Mouse (Mus musculus) CH12.LX (cell line): ENCODE data around the gene Vmn1r211. TPM values are rescaled to one million over a fixed set of nuclear protein-coding genes. Genes with fewer than 3 reads are reported as not detected.
"Not testable (repeated sequence)": the region's sequence is repeated elsewhere in the genome, so short reads cannot be mapped to it uniquely, and the experiment has no call there.

Experiments used
- DNase-seq: peaks from one replicate; pipeline ENCODE4 v3.0.0-alpha.2; 2013; ENCODE audit errors: extremely low read depth
- H3K27ac ChIP-seq: 2 replicates; pipeline ENCODE4 v1.5.1; 2012; ENCODE audit warnings: low read depth, mild to moderate bottlenecking, control low read depth, moderate library complexity; ENCODE audit not compliant: insufficient read depth
- H3K27me3 ChIP-seq: replicated peaks from 2 replicates; pipeline ENCODE3; 2012; ENCODE audit warnings: inconsistent platforms
- H3K36me3 ChIP-seq, 2 experiments: replicated peaks in 1 of 2; 2 replicates each; pipeline versions ENCODE3 to v1.6.1; 2012; ENCODE audit warnings: inconsistent platforms in 1 of 2, low read length in 1 of 2, mild to moderate bottlenecking in 1 of 2, mixed read lengths in 1 of 2, moderate library complexity in 1 of 2; ENCODE audit not compliant: control insufficient read depth in 1 of 2, insufficient read depth in 1 of 2
- H3K4me1 ChIP-seq, 2 experiments: 2 replicates each; pipeline ENCODE4 v1.6.1; 2012; ENCODE audit warnings: inconsistent platforms in 1 of 2, moderate library complexity in 1 of 2; ENCODE audit not compliant: insufficient read depth in 2 of 2, control insufficient read depth in 1 of 2
- H3K4me2 ChIP-seq: 2 replicates; pipeline ENCODE4 v1.6.1; 2012; ENCODE audit warnings: low read depth, mild to moderate bottlenecking, control low read depth; ENCODE audit not compliant: poor library complexity, insufficient read depth, severe bottlenecking
- H3K4me3 ChIP-seq, 3 experiments: fragments of 150-350 bp in 1 of 3; sonication (generic) in 1 of 3; replicated peaks in 1 of 3; 2 replicates each; pipeline versions ENCODE3 to v1.5.1; 2011 to 2012; ENCODE audit warnings: low read depth in 2 of 3, low read length in 2 of 3, mild to moderate bottlenecking in 2 of 3, moderate library complexity in 2 of 3, control low read depth in 1 of 3, improper control_type of control experiment in 1 of 3, inconsistent platforms in 1 of 3, mixed read lengths in 1 of 3; ENCODE audit not compliant: poor library complexity in 1 of 3
- H3K79me2 ChIP-seq: replicated peaks from 2 replicates; pipeline ENCODE4 v1.6.1; 2012; ENCODE audit warnings: mild to moderate bottlenecking, moderate library complexity; ENCODE audit not compliant: control insufficient read depth, poor library complexity, insufficient read depth, severe bottlenecking; ENCODE audit errors: extremely low read depth
- H3K9ac ChIP-seq: 2 replicates; pipeline ENCODE4 v1.6.1; 2012; ENCODE audit warnings: low read depth, mild to moderate bottlenecking, control low read depth, moderate library complexity; ENCODE audit not compliant: insufficient read depth
- H3K9me3 ChIP-seq: replicated peaks from 2 replicates; pipeline ENCODE3; 2012; ENCODE audit warnings: low read length, inconsistent platforms, mixed read lengths
- BHLHE40 ChIP-seq: IDR thresholded peaks from 2 replicates; pipeline ENCODE4 v1.6.1; 2011; ENCODE audit warnings: mild to moderate bottlenecking, low read depth, low read length, improper control_type of control experiment
- CHD2 ChIP-seq: IDR thresholded peaks from 2 replicates; pipeline ENCODE4 v1.6.1; 2011; ENCODE audit warnings: low read length, improper control_type of control experiment
- EP300 ChIP-seq: IDR thresholded peaks from 2 replicates; pipeline ENCODE4 v1.6.1; 2011; ENCODE audit warnings: low read length, improper control_type of control experiment
- GABPA ChIP-seq: IDR thresholded peaks from 2 replicates; pipeline ENCODE4 v1.6.1; 2012; ENCODE audit warnings: low read depth, low read length, improper control_type of control experiment, inconsistent platforms; ENCODE audit not compliant: insufficient replicate concordance
- IRF4 ChIP-seq: IDR thresholded peaks from 2 replicates; pipeline ENCODE4 v1.6.1; 2014; ENCODE audit warnings: low read depth, mild to moderate bottlenecking, inconsistent platforms, low read length, improper control_type of control experiment
- JUN ChIP-seq: IDR thresholded peaks from 2 replicates; pipeline ENCODE4 v1.6.1; 2011; ENCODE audit warnings: low read depth, mild to moderate bottlenecking, low read length, improper control_type of control experiment, moderate library complexity; ENCODE audit not compliant: insufficient read depth
- JUND ChIP-seq: conservative IDR thresholded peaks from 2 replicates; pipeline ENCODE4 v1.6.1; 2011; ENCODE audit warnings: low read depth, low read length, improper control_type of control experiment
- MAX ChIP-seq: IDR thresholded peaks from 2 replicates; pipeline ENCODE4 v1.6.1; 2011; ENCODE audit warnings: low read length, improper control_type of control experiment
- MEF2A ChIP-seq: IDR thresholded peaks from 2 replicates; pipeline ENCODE4 v1.6.1; 2014; ENCODE audit warnings: low read depth, mild to moderate bottlenecking, inconsistent platforms, low read length, improper control_type of control experiment, borderline replicate concordance
- dilution Hi-C: fragments of 300-500 bp; cut with MboI; formaldehyde crosslinking; loops from 2 replicates; pipeline ENCODE4 v1.14.3; 2020; ENCODE audit warnings: low sequenced_read_pairs; ENCODE audit not compliant: extremely low pct_unique_long_range_greater_than_20kb, extremely low pct_ligation_motif_present
- in situ Hi-C: fragments of 300-500 bp; cut with MboI; formaldehyde crosslinking; loops from 3 replicates; pipeline ENCODE4 v1.14.3; 2019; ENCODE audit warnings: low sequenced_read_pairs, low pct_ligation_motif_present, low pct_unique_long_range_greater_than_20kb, mixed read lengths
- polyA plus RNA-seq: library from polyadenylated mRNA; unstranded; fragments of >175 nt; gene quantifications from 2 replicates; pipeline ENCODE4 v1.2.1, GENCODE M21; 2012; ENCODE audit warnings: low read depth; ENCODE audit not compliant: insufficient read length
- total RNA-seq, 2 experiments: library from RNA; depleted of rRNA; stranded (reverse); fragments of 300-350 nt in 1 of 2; fragments of >200 nt in 1 of 2; gene quantifications; 2 replicates each; pipeline ENCODE4 v1.2.3; 2012 to 2014

Gene Vmn1r211
- total and polyA plus RNA-seq, 3 experiments, result not detected

- Histone ChIP-seq H3K9ac (no peak within 1 kb of the TSS), H3K79me2 (no peaks in the 10 kb centered on the region), H3K4me3 (no peak within 1 kb of the TSS), H3K9me3 (no peaks in the 10 kb centered on the region), H3K36me3 (no peaks in the 10 kb centered on the region), H3K27ac (no peak within 1 kb of the TSS), H3K27me3 (no peaks in the 10 kb centered on the region), H3K4me2 (no peak within 1 kb of the TSS), H3K4me1 (peaks cover 4 to 17% of the 10 kb centered on the region in 2 experiments; a peak in 2 of 4 replicates)
- in situ Hi-C loops, result no loop called here
- DNase-seq, result peak; percentile 62
- dilution Hi-C loops, result no loop called here
- TF ChIP-seq MEF2A (peak; percentile 45; the same call in 1 of the 2 replicates), IRF4 (0 out of 2 replicates have a peak, but pooled peaks have one; percentile 28), EP300 (peak; percentile 48), GABPA (no peak), CHD2 (no peak), JUND (peak; percentile 21; the same call in 1 of the 2 replicates), JUN (no peak; the same call in 1 of the 2 replicates)
Observed at GRCm38 (mm10) chr13:22831248-22831647, 26.1 kb downstream of the Vmn1r211 start, which contains the start of gene Vmn1r210. Vmn1r210 (minus strand) TSS chr13:22831348.

- DNase-seq, H3K36me3 ChIP-seq, H3K9me3 ChIP-seq, H3K27ac ChIP-seq, H3K9ac ChIP-seq, dilution Hi-C loops, H3K27me3 ChIP-seq, H3K79me2 ChIP-seq: not testable (repeated sequence)
- H3K4me2 ChIP-seq, result peak overlapping the region; percentile 29; the same call in 1 of the 2 replicates
- TF ChIP-seq MAX (0 out of 2 replicates have a peak, but pooled peaks have one; percentile 21), BHLHE40 (peak; percentile 52), CHD2 (peak; percentile 15; the same call in 1 of the 2 replicates)
- TF ChIP-seq, all 38 proteins: peak for 3; not testable (repeated sequence) for 35
- H3K4me1 ChIP-seq, result peaks cover 4 to 17% of the 10 kb centered on the region in 2 experiments; a peak in 2 of 4 replicates
- H3K4me3 ChIP-seq, in situ Hi-C loops: not testable (repeated sequence)
Observed at GRCm38 (mm10) chr13:22829395-22829794, 28.0 kb downstream of the Vmn1r211 start.

- H3K4me1 ChIP-seq, in situ Hi-C loops, H3K4me2 ChIP-seq, H3K79me2 ChIP-seq, dilution Hi-C loops, H3K36me3 ChIP-seq, H3K9ac ChIP-seq, H3K27me3 ChIP-seq, DNase-seq, H3K4me3 ChIP-seq, H3K9me3 ChIP-seq, H3K27ac ChIP-seq: not testable (repeated sequence)
Observed at GRCm38 (mm10) chr13:22821601-22822000, 35.8 kb downstream of the Vmn1r211 start.

GRCm38 (mm10) chr13:22809582-22809981 lies 47.8 kb downstream of the Vmn1r211 start, which contains the start of gene Vmn1r209:
Vmn1r209 (minus strand) TSS chr13:22809682.
- H3K36me3 ChIP-seq, DNase-seq, H3K27me3 ChIP-seq, H3K4me3 ChIP-seq, H3K9me3 ChIP-seq, H3K9ac ChIP-seq, dilution Hi-C loops, H3K4me2 ChIP-seq, H3K79me2 ChIP-seq, H3K27ac ChIP-seq, H3K4me1 ChIP-seq, in situ Hi-C loops: not testable (repeated sequence)
